Mouse (Mus musculus) lung, postnatal 0 days (tissue): Measurements from ENCODE around the gene H2-K1. TPM values are rescaled to one million over a fixed set of nuclear protein-coding genes. Genes with fewer than 3 reads are reported as not detected.

Experiments used
- ATAC-seq: fragments of 200-750 bp; cut with Nextera tagmentation; 2 replicates; pipeline ENCODE4 v1.8.0; 2017; ENCODE audit warnings: moderate library complexity
- DNase-seq: peaks from one replicate; pipeline ENCODE4 v3.0.0-alpha.2; 2016; ENCODE audit warnings: low spot score
- H3K27ac ChIP-seq: fragments of 300-500 bp; sonication (generic); 2 replicates; pipeline ENCODE4 v1.5.1; 2014; ENCODE audit warnings: antibody characterized with exemption, mild to moderate bottlenecking, low read length, mixed read lengths
- H3K27me3 ChIP-seq: fragments of 300-500 bp; sonication (generic); replicated peaks from 2 replicates; pipeline ENCODE4 v1.6.1; 2014; ENCODE audit warnings: low read length, mixed read lengths; ENCODE audit not compliant: insufficient read depth
- H3K36me3 ChIP-seq: fragments of 300-500 bp; sonication (generic); 2 replicates; pipeline ENCODE4 v1.6.1; 2014; ENCODE audit warnings: low read length, mixed read lengths; ENCODE audit not compliant: insufficient read depth
- H3K4me1 ChIP-seq: fragments of 300-500 bp; sonication (generic); 2 replicates; pipeline ENCODE4 v1.6.1; 2014; ENCODE audit warnings: antibody characterized with exemption, low read depth, low read length, mixed read lengths; ENCODE audit not compliant: insufficient read depth
- H3K4me2 ChIP-seq: fragments of 300-500 bp; sonication (generic); replicated peaks from 2 replicates; pipeline ENCODE4 v1.6.1; 2014; ENCODE audit warnings: low read depth, mild to moderate bottlenecking, low read length, moderate library complexity, mixed read lengths
- H3K4me3 ChIP-seq: fragments of 300-500 bp; sonication (generic); 2 replicates; pipeline ENCODE4 v1.5.1; 2014; ENCODE audit warnings: low read depth, low read length
- H3K9ac ChIP-seq: fragments of 300-500 bp; sonication (generic); replicated peaks from 2 replicates; pipeline ENCODE4 v1.6.1; 2014; ENCODE audit warnings: low read depth, mild to moderate bottlenecking
- H3K9me3 ChIP-seq: fragments of 300-500 bp; sonication (generic); 2 replicates; pipeline ENCODE4 v1.6.1; 2016; ENCODE audit warnings: low read length, mixed read lengths
- CTCF ChIP-seq: IDR thresholded peaks from 2 replicates; pipeline ENCODE4 v1.5.1; 2016; ENCODE audit warnings: antibody characterized with exemption, mild to moderate bottlenecking
- EP300 ChIP-seq: IDR thresholded peaks from 2 replicates; pipeline ENCODE4 v1.6.1; 2016; ENCODE audit warnings: antibody characterized with exemption, mild to moderate bottlenecking, control low read depth
- WGBS: fragments of 180-500 bp; shearing (Covaris S2); extraction: QIAGEN DNeasy Blood & Tissue Kit; methylation state at CpG from one replicate; pipeline ENCODE4 v1.1.7; 2014; 5-methylcytosine and 5-hydroxymethylcytosine counted together
- polyA plus RNA-seq: library from polyadenylated mRNA; unstranded; fragments of >200 nt; fragmentation: Nextera tagmentation; extraction: Ambion mirVana; gene quantifications from 2 replicates; pipeline ENCODE4 v1.2.1, GENCODE M21; 2015

Gene H2-K1
- polyA plus RNA-seq: 213 and 222 TPM in 2 replicates

- ATAC-seq (peak; percentile 99), DNase-seq (peak; percentile 97)
- WGBS: 2% methylated on average over 24 of the region's 30 CpGs
- H3K4me2 ChIP-seq: peak within 1 kb of the TSS; percentile 93
- no peaks in the 10 kb centered on the region for H3K27me3 ChIP-seq
- peak within 1 kb of the TSS; percentile 52 for H3K9ac ChIP-seq
- no peak for TF ChIP-seq CTCF
- no peak for TF ChIP-seq EP300
- H3K36me3 ChIP-seq: no peaks in the 10 kb centered on the region
- no peak within 1 kb of the TSS for H3K27ac ChIP-seq
- H3K4me1 ChIP-seq: no peaks in the 10 kb centered on the region
- no peaks in the 10 kb centered on the region for H3K9me3 ChIP-seq
- H3K4me3 ChIP-seq: peak within 1 kb of the TSS; percentile 73
Observed at GRCm38 (mm10) chr17:34000150-34000537, at the start of gene H2-K1. Gene H2-K1 (minus strand): TSS chr17:34000347.

GRCm38 (mm10) chr17:34047404-34048050 is 47.4 kb upstream of the H2-K1 start:
- 86% methylated on average over 5 of the region's 5 CpGs for WGBS
- Histone ChIP-seq H3K27me3 (no peaks in the 10 kb centered on the region), H3K4me2 (no peak overlapping the region), H3K4me1 (no peaks in the 10 kb centered on the region), H3K9me3 (no peaks in the 10 kb centered on the region), H3K4me3 (no peak overlapping the region), H3K9ac (no peak overlapping the region), H3K27ac (no peak overlapping the region), H3K36me3 (no peaks in the 10 kb centered on the region)
- no peak for DNase-seq
- no peak for ATAC-seq
- TF ChIP-seq EP300 (no peak), CTCF (no peak)

GRCm38 (mm10) chr17:34045941-34046340 is 45.8 kb upstream of the H2-K1 start:
- Histone ChIP-seq H3K27ac (no peak overlapping the region), H3K4me2 (no peak overlapping the region), H3K4me1 (no peaks in the 10 kb centered on the region), H3K27me3 (no peaks in the 10 kb centered on the region), H3K4me3 (no peak overlapping the region), H3K9me3 (no peaks in the 10 kb centered on the region), H3K36me3 (no peaks in the 10 kb centered on the region), H3K9ac (no peak overlapping the region)
- TF ChIP-seq CTCF (no peak), EP300 (no peak)
- DNase-seq (no peak), ATAC-seq (no peak)
- 76% methylated on average over 14 of the region's 14 CpGs for WGBS

- 11% methylated on average over 17 of the region's 17 CpGs for whole genome bisulfite sequencing
- ATAC-seq: no peak; the same call in 1 of the 2 replicates
Observed at GRCm38 (mm10) chr17:34039562-34040450, 39.7 kb upstream of the H2-K1 start.

GRCm38 (mm10) chr17:34038878-34039561 is 38.9 kb upstream of the H2-K1 start, which contains the start of gene Col11a2:
Gene Col11a2 (plus strand): TSS chr17:34039437.
- H3K9ac ChIP-seq: no peak within 1 kb of the TSS
- DNase-seq (no peak), ATAC-seq (peak; percentile 29; the same call in 1 of the 2 replicates)
- no peaks in the 10 kb centered on the region for H3K9me3 ChIP-seq
- TF ChIP-seq CTCF (no peak), EP300 (no peak)
- peak within 1 kb of the TSS; percentile 38 for H3K4me2 ChIP-seq
- no peak within 1 kb of the TSS for H3K27ac ChIP-seq
- WGBS: 5% methylated on average over 28 of the region's 28 CpGs
- 0 out of 2 replicates have a peak, but pooled peaks cover 8% of the 10 kb centered on the region for H3K4me1 ChIP-seq
- H3K4me3 ChIP-seq: peak within 1 kb of the TSS; percentile 12; the same call in 1 of the 2 replicates
- H3K27me3 ChIP-seq: no peaks in the 10 kb centered on the region
- peaks cover 10% of the 10 kb centered on the region for H3K36me3 ChIP-seq

More at GRCm38 (mm10) chr17:34039562-34040450, 39.7 kb upstream of the H2-K1 start:
- TF ChIP-seq EP300: no peak
- Histone ChIP-seq H3K9me3 (no peaks in the 10 kb centered on the region), H3K27me3 (no peaks in the 10 kb centered on the region), H3K4me2 (no peak overlapping the region), H3K4me1 (0 out of 2 replicates have a peak, but pooled peaks cover 8% of the 10 kb centered on the region), H3K27ac (no peak overlapping the region), H3K4me3 (no peak overlapping the region), H3K36me3 (peaks cover 10% of the 10 kb centered on the region), H3K9ac (no peak overlapping the region)
- DNase-seq: no peak

GRCm38 (mm10) chr17:34038440-34038839 is 38.3 kb upstream of the H2-K1 start:
- Histone ChIP-seq H3K27ac (no peak overlapping the region), H3K27me3 (no peaks in the 10 kb centered on the region), H3K4me2 (peak overlapping the region; percentile 38), H3K4me3 (no peak overlapping the region), H3K9ac (no peak overlapping the region), H3K36me3 (peaks cover 10% of the 10 kb centered on the region), H3K4me1 (peaks cover 10% of the 10 kb centered on the region; the same call in 1 of the 2 replicates), H3K9me3 (no peaks in the 10 kb centered on the region)
- no peak for ATAC-seq
- no peak for DNase-seq
- 14% methylated on average over 16 of the region's 21 CpGs for WGBS
- TF ChIP-seq CTCF (no peak), EP300 (no peak)
